Mouse (Mus musculus) lung, adult 2 months (tissue): ENCODE data around the gene Krt9. TPM values are rescaled to one million over a fixed set of nuclear protein-coding genes. Genes with fewer than 3 reads are reported as not detected.

Experiments
- DNase-seq: peaks from one replicate; pipeline ENCODE4 v3.0.0; 2022
- H3K4me1 ChIP-seq: fragments of 200-500 bp; 2 replicates; pipeline ENCODE4 v1.6.1; 2011; ENCODE audit warnings: low read length; ENCODE audit not compliant: control insufficient read depth, insufficient read depth
- H3K4me3 ChIP-seq: fragments of 200-500 bp; replicated peaks from 2 replicates; pipeline ENCODE3; 2011; ENCODE audit warnings: low read depth, mild to moderate bottlenecking, control low read depth, low read length; ENCODE audit errors: extremely low read depth
- CTCF ChIP-seq: fragments of 200-500 bp; IDR thresholded peaks from 2 replicates; pipeline ENCODE4 v1.5.1; 2011; ENCODE audit warnings: mild to moderate bottlenecking, low read length, control low read depth; ENCODE audit not compliant: insufficient read depth
- POLR2A ChIP-seq: fragments of 200-500 bp; IDR thresholded peaks from 2 replicates; pipeline ENCODE4 v1.6.1; 2011; ENCODE audit warnings: low read depth, mild to moderate bottlenecking, control low read depth, low read length, borderline replicate concordance; ENCODE audit errors: extremely low read depth
- WGBS: fragments of 180-500 bp; shearing (Covaris S2); methylation state at CpG from one replicate; pipeline ENCODE4 v1.1.7; 2018; 5-methylcytosine and 5-hydroxymethylcytosine counted together
- polyA plus RNA-seq: library from polyadenylated mRNA; depleted of rRNA; stranded (reverse); fragments of >200 nt; gene quantifications from 2 replicates; pipeline ENCODE4 v1.2.3, GENCODE M21; 2012; rRNA removed

The Krt9 gene
- polyA plus RNA-seq, 1 experiment = not detected

DNA sequence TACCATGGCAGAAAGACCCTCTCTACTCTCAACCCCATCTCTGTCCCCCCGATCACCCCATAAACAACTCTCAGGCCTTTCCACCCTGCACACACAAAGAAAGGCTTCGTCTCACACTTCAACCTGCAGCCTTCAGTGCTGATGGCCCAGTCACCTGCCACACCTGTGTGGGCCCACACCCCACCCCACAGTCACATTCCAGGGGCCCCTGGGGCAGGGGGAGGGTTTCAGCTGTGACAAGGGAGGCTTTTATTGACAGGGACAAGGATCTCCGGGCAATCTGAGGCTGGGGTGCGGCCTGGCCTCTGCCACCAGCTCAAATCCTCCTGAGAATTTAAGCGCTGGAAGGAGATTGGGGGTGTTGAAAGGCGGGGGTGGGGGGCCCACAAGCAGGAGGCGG is 54.2 kb downstream of the Krt9 start:
- no peaks in the 10 kb centered on the region for H3K4me1 ChIP-seq
- H3K4me3 ChIP-seq = no peak overlapping the region
- TF ChIP-seq CTCF (no peak), POLR2A (no peak)
- WGBS = 74% methylated on average over 7 of the region's 7 CpGs
- no peak for DNase-seq

DNA sequence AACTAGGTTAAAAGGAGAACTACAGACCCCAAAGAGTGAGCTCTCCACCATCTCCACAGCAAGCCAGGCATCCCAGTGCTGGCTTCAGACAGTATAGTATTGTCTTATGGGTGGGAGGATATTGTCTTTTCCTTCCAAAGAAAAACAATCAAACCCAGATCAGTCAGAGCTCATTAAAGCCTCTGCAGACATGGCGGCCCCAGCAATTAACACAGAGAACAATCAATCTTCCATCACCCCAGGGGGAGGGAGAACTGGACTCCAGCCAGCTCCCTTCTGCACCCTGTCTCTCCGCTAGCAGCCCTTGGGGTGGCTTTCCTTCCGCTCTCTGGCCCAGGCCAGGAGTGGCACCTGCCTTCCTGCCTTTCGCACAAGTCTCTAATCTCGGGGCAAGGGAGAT is 55.4 kb downstream of the Krt9 start:
- no peak overlapping the region for H3K4me3 ChIP-seq
- no peaks in the 10 kb centered on the region for H3K4me1 ChIP-seq
- DNase-seq = no peak
- TF ChIP-seq POLR2A = no peak
- TF ChIP-seq CTCF = no peak
- WGBS = 44% methylated on average over 5 of the region's 5 CpGs

Other genes starting within 250 kb of the Krt9 start
- not detected in 2 replicates for gene Krtap9-5, start 244.8 kb downstream of the Krt9 start, polyA plus RNA-seq
- gene Krtap29-1, start 214.2 kb downstream of the Krt9 start, polyA plus RNA-seq = not detected in 2 replicates
- not detected in 2 replicates for gene Krtap16-1, start 206.6 kb downstream of the Krt9 start, polyA plus RNA-seq
- gene Krtap17-1, start 199.3 kb downstream of the Krt9 start, polyA plus RNA-seq = 5.5 and 8.8 TPM in 2 replicates
- not detected in 2 replicates for gene Krt33a, start 177.0 kb downstream of the Krt9 start, polyA plus RNA-seq
- not detected in 2 replicates for gene Krt33b, start 163.4 kb downstream of the Krt9 start, polyA plus RNA-seq
- 0.07 TPM in 1 of 2 replicates, not detected in the other for gene Krt34, start 151.7 kb downstream of the Krt9 start, polyA plus RNA-seq
- gene Krt31, start 142.7 kb downstream of the Krt9 start, polyA plus RNA-seq = 0.14 TPM in 1 of 2 replicates, not detected in the other
- 26.6 TPM in 1 of 2 replicates, not detected in the other for gene Krt32, start 105.0 kb downstream of the Krt9 start, polyA plus RNA-seq
- 0.22 TPM in 1 of 2 replicates, not detected in the other for gene Krt35, start 97.0 kb downstream of the Krt9 start, polyA plus RNA-seq
- gene Krt36, start 87.6 kb downstream of the Krt9 start, polyA plus RNA-seq = 0.25 and 0.50 TPM in 2 replicates
- 0.25 and 1,946 TPM in 2 replicates for gene Krt13, start 71.7 kb downstream of the Krt9 start, polyA plus RNA-seq
- 2.1 and 62.5 TPM in 2 replicates for gene Krt15, start 57.3 kb downstream of the Krt9 start, polyA plus RNA-seq
- 275 and 280 TPM in 2 replicates for gene Krt19, start 44.6 kb downstream of the Krt9 start, polyA plus RNA-seq
- gene Krt14, start 14.3 kb upstream of the Krt9 start, polyA plus RNA-seq = 0.51 and 51.5 TPM in 2 replicates
- gene Krt16, start 55.7 kb upstream of the Krt9 start, polyA plus RNA-seq = 0.58 TPM in 1 of 2 replicates, not detected in the other
- gene Krt17, start 67.8 kb upstream of the Krt9 start, polyA plus RNA-seq = 0.38 and 0.65 TPM in 2 replicates
- not detected in 2 replicates for gene Krt42, start 76.6 kb upstream of the Krt9 start, polyA plus RNA-seq
- 125 and 131 TPM in 2 replicates for gene Eif1, start 126.6 kb upstream of the Krt9 start, polyA plus RNA-seq
- gene Gast, start 141.2 kb upstream of the Krt9 start, polyA plus RNA-seq = not detected in 2 replicates
- gene Hap1, start 162.9 kb upstream of the Krt9 start, polyA plus RNA-seq = 9.3 and 14.3 TPM in 2 replicates
- gene Jup, start 204.5 kb upstream of the Krt9 start, polyA plus RNA-seq = 631 and 728 TPM in 2 replicates
- gene P3h4, start 221.6 kb upstream of the Krt9 start, polyA plus RNA-seq = 40.6 and 53.9 TPM in 2 replicates
- gene Fkbp10, start 222.5 kb upstream of the Krt9 start, polyA plus RNA-seq = 41.5 and 42.5 TPM in 2 replicates
- gene Nt5c3b, start 248.6 kb upstream of the Krt9 start, polyA plus RNA-seq = 21.7 and 31.5 TPM in 2 replicates
- gene Klhl10, start 248.7 kb upstream of the Krt9 start, polyA plus RNA-seq = 0.22 and 0.49 TPM in 2 replicates